Mouse (Mus musculus) forebrain, embryonic 12.5 days (tissue): Measurements from ENCODE around the gene Ano6. TPM values are rescaled to one million over a fixed set of nuclear protein-coding genes. Genes with fewer than 3 reads are reported as not detected.
A peak's percentile ranks its signal among the peaks of the same experiment; 100 is the strongest.

Source experiments
- ATAC-seq: fragments of 200-750 bp; cut with Nextera tagmentation; 2 replicates; pipeline ENCODE4 v1.8.0; 2017; ENCODE audit warnings: moderate TSS enrichment; ENCODE audit not compliant: low FRiP score
- H3K27ac ChIP-seq: fragments of 300-500 bp; sonication (generic); 2 replicates; pipeline ENCODE4 v1.5.1; 2016; ENCODE audit warnings: mild to moderate bottlenecking
- H3K27me3 ChIP-seq: fragments of 300-500 bp; sonication (generic); 2 replicates; pipeline ENCODE4 v1.6.1; 2016; ENCODE audit warnings: mild to moderate bottlenecking
- H3K36me3 ChIP-seq: fragments of 300-500 bp; sonication (generic); replicated peaks from 2 replicates; pipeline ENCODE4 v1.6.1; 2016; ENCODE audit warnings: mild to moderate bottlenecking
- H3K4me1 ChIP-seq: fragments of 300-500 bp; sonication (generic); 2 replicates; pipeline ENCODE4 v1.6.1; 2016
- H3K4me2 ChIP-seq: fragments of 300-500 bp; sonication (generic); 2 replicates; pipeline ENCODE4 v1.6.1; 2016; ENCODE audit warnings: mild to moderate bottlenecking, moderate library complexity
- H3K4me3 ChIP-seq: fragments of 300-500 bp; sonication (generic); replicated peaks from 2 replicates; pipeline ENCODE4 v1.5.1; 2016; ENCODE audit warnings: mild to moderate bottlenecking
- H3K9ac ChIP-seq: fragments of 300-500 bp; sonication (generic); 2 replicates; pipeline ENCODE4 v1.6.1; 2016; ENCODE audit warnings: mild to moderate bottlenecking
- H3K9me3 ChIP-seq: fragments of 300-500 bp; sonication (generic); 2 replicates; pipeline ENCODE4 v1.6.1; 2016
- WGBS: fragments of 180-500 bp; shearing (Covaris S2); methylation state at CpG from one replicate; pipeline ENCODE4 v1.1.7; 2016; 5-methylcytosine and 5-hydroxymethylcytosine counted together
- polyA plus RNA-seq: library from polyadenylated mRNA; unstranded; fragments of >200 nt; fragmentation: Nextera tagmentation; extraction: Ambion mirVana; gene quantifications from 2 replicates; pipeline ENCODE4 v1.2.1, GENCODE M21; 2016

Ano6 gene
- polyA plus RNA-seq, 1 experiment from 2014 or later, result 36.3 TPM

DNA sequence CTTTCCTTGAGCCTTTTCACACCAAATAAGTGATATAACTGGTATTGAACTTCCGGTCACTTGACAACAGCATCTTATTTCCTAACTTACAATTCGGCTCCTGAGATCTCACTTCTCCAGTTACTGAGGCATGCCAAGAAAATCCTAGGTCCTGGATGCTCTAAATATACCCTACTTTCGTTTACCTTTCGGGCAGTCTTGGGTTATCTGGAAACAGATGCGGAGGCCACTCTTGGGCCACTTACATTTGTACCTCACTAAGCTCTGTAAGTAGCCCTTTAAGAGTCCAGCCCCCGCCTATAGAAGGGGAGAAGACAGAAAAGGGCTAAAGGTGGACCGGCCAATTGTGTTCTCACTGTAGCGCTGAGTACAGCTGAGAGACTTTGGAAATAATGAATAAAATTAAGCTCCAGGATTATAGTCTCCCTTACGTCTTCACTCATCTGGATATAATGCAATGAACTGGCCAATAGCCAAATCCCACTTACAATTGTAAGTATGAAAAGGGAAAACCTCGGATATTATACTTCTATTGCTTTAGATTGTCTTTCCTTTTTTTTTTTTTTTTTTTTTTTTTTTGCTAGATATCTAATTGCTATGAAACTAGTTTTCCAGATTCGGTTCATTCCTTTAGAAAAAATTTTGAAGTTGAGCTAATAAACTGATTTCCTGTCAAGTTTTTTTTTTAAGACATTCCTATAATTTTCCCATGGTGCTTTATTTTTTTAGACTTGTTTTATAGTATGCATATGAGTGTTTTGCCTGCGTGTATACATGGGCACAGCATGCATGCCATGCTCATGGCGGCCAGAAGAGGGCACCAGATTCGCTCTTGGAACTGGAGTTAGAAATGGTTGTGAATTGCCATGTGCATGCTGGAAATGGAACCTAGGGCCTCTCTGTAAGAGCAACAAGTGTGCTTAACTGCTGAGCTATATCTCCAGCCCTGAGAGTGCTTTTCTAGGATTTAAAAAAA, 17.5 kb upstream of the Ano6 start:
- Histone ChIP-seq H3K4me2 (no peak overlapping the region), H3K4me3 (no peak overlapping the region), H3K27me3 (peaks cover 5% of the 10 kb centered on the region; the same call in 1 of the 2 replicates), H3K4me1 (no peaks in the 10 kb centered on the region), H3K27ac (no peak overlapping the region), H3K36me3 (no peaks in the 10 kb centered on the region), H3K9ac (no peak overlapping the region), H3K9me3 (no peaks in the 10 kb centered on the region)
- ATAC-seq, result no peak
- WGBS, result 41% methylated on average over 14 of the region's 14 CpGs

DNA sequence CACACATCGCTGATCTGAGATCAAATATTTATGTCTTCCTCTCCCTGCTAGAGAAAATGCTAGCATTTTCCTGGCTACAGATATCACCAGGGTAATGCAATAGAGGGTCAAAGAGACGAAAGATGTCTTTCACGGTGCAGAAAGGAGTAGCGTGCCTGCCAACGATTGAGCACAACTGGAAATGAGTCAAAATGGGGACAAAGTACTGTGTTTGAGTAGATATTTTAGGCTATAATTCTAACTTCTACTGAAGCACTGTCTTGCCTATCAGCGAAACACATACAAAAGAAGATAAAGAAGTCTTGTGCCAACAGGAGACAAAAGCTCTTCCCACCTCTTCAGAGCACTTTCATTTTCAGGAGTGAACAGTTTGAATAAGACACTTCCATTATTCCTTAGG, 16.4 kb upstream of the Ano6 start:
- Histone ChIP-seq H3K36me3 (no peaks in the 10 kb centered on the region), H3K4me2 (no peak overlapping the region), H3K27me3 (peaks cover 5% of the 10 kb centered on the region; the same call in 1 of the 2 replicates), H3K27ac (no peak overlapping the region), H3K9me3 (no peaks in the 10 kb centered on the region), H3K9ac (no peak overlapping the region), H3K4me1 (no peaks in the 10 kb centered on the region), H3K4me3 (no peak overlapping the region)
- 88% methylated on average over 6 of the region's 6 CpGs for WGBS
- ATAC-seq, result no peak

DNA sequence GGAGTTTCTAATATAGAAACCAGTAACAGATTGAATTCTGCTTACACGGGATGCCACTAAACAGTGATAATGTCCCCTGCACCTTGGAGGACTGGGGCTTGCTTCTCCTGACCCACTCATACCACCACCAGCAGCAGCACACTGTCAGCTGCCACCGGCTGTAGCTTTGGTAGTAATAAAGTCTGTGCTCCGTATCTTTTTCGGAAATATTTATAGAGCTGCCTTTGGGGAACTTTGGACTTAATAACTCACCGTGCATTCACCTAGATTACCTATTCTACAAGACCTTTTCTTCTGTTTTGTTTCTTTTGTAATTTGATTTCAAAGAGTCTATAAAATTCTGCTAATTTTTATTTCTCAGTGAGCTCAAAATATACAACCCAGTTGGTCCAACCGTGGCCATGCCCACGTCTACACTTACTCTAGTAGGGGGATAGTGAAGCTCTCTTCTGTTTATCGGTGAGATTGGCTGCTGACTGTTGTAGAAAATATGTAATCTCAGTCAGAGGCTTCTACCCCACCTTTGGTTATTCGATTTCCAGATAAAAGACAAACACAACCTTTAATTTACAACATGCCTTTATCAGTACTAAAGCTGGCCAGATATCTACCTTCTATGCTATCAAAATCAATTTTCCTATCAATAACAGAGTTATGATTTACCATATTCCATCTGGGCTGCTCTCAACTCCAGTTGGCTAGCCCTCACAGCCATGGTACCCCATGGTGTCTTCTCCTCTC, 15.8 kb upstream of the Ano6 start:
- 94% methylated on average over 9 of the region's 9 CpGs for WGBS
- Histone ChIP-seq H3K27ac (no peak overlapping the region), H3K9me3 (no peaks in the 10 kb centered on the region), H3K9ac (no peak overlapping the region), H3K4me2 (no peak overlapping the region), H3K27me3 (peaks cover 5% of the 10 kb centered on the region; the same call in 1 of the 2 replicates), H3K4me3 (no peak overlapping the region), H3K4me1 (no peaks in the 10 kb centered on the region), H3K36me3 (no peaks in the 10 kb centered on the region)
- no peak for ATAC-seq

DNA sequence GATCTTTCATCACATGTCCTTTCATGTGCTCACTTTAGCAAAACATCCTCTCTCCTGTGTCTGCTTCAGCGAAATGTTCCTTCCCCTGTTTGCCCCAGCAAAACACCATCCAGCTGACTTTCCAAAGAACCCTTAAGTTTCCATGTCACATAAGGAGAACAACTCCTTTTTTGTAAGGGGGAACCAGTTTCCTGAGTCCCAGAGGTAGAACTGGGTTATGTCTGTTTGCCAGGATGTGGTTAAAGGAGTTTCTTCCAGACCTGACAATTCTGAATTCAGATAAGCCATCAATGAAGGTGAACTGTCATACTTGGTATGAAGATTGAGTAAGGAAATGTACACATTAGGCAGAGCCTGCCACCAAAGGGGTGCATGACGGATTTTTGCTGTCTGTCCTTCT, 12.9 kb upstream of the Ano6 start:
- no peak for ATAC-seq
- Histone ChIP-seq H3K4me3 (no peak overlapping the region), H3K9ac (no peak overlapping the region), H3K4me1 (no peaks in the 10 kb centered on the region), H3K36me3 (no peaks in the 10 kb centered on the region), H3K9me3 (no peaks in the 10 kb centered on the region), H3K27ac (no peak overlapping the region), H3K4me2 (no peak overlapping the region), H3K27me3 (peaks cover 5% of the 10 kb centered on the region; the same call in 1 of the 2 replicates)
- WGBS, result 94% methylated on average over 2 of the region's 2 CpGs

DNA sequence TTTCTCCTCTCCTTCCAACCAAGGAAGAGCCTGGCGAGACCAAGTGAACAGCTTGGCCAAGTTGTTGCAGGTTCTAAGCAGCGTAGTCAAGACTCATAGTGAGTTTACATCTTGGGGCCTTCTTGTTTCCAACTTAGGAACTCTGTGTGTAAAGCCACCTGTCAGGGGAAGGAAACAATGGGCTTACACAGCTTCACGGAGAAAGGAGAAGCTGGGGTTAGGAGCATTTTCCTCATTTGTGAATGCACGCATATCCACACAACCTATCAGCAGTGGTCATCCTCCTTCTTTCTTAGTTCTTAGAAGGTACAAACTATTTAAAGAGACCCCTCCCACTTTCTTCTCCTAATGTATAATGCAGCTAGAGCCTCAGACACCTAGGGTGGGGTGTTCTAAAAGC, 11.9 kb upstream of the Ano6 start:
- 85% methylated on average over 4 of the region's 4 CpGs for WGBS
- Histone ChIP-seq H3K36me3 (no peaks in the 10 kb centered on the region), H3K9me3 (no peaks in the 10 kb centered on the region), H3K9ac (no peak overlapping the region), H3K27me3 (peaks cover 5% of the 10 kb centered on the region; the same call in 1 of the 2 replicates), H3K4me1 (no peaks in the 10 kb centered on the region), H3K4me3 (no peak overlapping the region), H3K4me2 (no peak overlapping the region), H3K27ac (no peak overlapping the region)
- no peak for ATAC-seq

DNA sequence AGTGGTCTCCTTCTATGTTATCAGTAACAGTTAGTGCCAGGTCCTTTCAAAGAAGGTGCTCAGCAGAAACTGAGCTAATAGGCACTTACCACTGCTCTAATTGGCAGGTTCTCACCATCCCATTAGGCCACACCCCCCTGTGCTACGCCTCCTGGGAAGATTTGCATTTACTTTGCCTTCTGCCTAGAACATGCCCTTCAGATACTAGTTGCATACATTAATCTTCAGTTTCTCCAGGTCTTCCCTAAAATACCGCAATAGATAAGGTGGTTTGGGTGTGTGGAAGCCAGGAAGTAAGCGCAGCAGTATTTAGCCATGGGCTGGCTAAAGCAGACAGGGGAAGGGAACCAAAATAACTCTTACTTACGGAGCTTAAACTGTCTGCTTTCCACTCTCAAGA, 4.0 kb upstream of the Ano6 start:
- WGBS, result 81% methylated on average over 4 of the region's 4 CpGs

DNA sequence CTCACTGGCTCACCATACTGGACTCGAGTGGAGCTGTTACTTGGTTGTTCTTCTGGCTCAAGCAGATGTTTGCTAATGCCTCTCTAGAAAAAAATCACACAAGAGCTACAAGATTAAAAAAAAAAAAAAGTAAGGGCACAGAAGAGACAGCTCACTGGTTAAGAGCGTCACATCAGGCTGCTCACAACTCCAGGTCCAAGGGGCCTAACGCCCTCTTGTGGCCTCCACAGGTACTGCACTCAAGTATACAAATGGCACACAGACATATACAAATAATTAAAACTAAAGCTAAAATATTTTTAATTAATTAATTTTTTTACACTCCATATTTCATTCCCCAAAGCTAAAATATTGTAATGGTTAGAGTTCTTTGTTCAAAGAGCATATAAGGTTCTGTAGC, 3.1 kb upstream of the Ano6 start:
- Histone ChIP-seq H3K9me3 (no peaks in the 10 kb centered on the region), H3K9ac (no peak overlapping the region), H3K4me2 (no peak overlapping the region), H3K4me1 (peaks cover 12% of the 10 kb centered on the region), H3K27ac (no peak overlapping the region), H3K27me3 (0 out of 2 replicates have a peak, but pooled peaks cover 9% of the 10 kb centered on the region), H3K4me3 (no peak overlapping the region), H3K36me3 (no peaks in the 10 kb centered on the region)
- no peak for ATAC-seq
- 54% methylated on average over 3 of the region's 3 CpGs for WGBS

More for the DNA sequence above, 4.0 kb upstream of the Ano6 start:
- H3K9ac ChIP-seq, result no peak overlapping the region
- H3K27me3 ChIP-seq, result 0 out of 2 replicates have a peak, but pooled peaks cover 9% of the 10 kb centered on the region
- peaks cover 3% of the 10 kb centered on the region; the same call in 1 of the 2 replicates for H3K4me1 ChIP-seq
- ATAC-seq, result no peak
- H3K9me3 ChIP-seq, result no peaks in the 10 kb centered on the region
- no peaks in the 10 kb centered on the region for H3K36me3 ChIP-seq
- H3K4me2 ChIP-seq, result no peak overlapping the region
- no peak overlapping the region for H3K27ac ChIP-seq
- no peak overlapping the region for H3K4me3 ChIP-seq

DNA sequence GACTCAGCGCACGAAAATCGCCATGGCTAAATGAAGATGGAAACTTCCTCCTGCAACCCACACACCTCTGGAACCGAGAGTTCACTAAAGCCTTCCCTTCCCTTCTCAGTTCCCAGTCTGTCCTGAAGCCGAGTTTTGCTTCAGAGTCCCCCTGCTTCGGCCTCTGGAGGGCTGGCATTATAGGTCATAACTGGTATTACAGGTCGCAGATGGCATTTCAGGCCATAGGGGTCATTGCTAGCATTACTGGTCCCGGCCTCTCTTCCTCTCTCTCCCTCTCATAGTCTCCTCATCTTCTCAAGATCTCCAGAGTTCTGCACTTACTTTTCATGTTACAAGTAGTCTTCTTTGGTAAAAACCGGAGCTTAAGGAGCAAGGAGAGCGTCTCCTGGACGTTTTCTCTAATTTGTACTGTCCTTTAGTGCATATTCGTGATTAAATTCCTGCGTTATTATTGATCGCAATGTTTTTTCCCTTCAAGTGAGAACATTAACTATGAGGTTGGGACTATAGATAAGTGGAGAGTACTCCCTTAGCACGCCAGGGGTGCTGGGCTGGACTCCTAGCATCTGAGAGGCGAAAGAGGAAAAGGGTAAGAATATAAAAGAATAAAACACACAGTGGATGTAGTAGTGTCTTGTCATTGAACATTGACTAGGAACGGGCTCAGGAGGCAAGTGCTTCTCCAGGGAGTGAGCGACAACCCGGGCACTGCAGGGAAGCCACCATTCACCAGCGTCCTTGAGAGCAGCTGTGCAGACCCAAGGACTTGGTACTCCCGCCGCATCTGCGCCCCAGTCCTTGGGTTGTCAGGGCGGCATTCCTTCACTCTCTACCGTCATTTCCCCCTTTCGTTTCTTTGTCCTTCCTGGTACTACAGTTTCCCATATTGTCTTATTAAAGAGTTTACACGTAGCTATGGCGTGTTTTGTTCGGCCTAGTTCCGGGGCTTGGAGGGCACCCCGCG, 798 bp upstream of the Ano6 start:
- Histone ChIP-seq H3K27ac (peak overlapping the region; percentile 66), H3K4me2 (peak overlapping the region; percentile 71), H3K27me3 (0 out of 2 replicates have a peak, but pooled peaks cover 9% of the 10 kb centered on the region), H3K4me1 (peaks cover 19% of the 10 kb centered on the region), H3K4me3 (peak overlapping the region; percentile 72), H3K9me3 (no peaks in the 10 kb centered on the region), H3K9ac (peak overlapping the region; percentile 82), H3K36me3 (no peaks in the 10 kb centered on the region; the same call in 1 of the 2 replicates)
- peak; percentile 59 for ATAC-seq
- WGBS, result 11% methylated on average over 32 of the region's 32 CpGs

DNA sequence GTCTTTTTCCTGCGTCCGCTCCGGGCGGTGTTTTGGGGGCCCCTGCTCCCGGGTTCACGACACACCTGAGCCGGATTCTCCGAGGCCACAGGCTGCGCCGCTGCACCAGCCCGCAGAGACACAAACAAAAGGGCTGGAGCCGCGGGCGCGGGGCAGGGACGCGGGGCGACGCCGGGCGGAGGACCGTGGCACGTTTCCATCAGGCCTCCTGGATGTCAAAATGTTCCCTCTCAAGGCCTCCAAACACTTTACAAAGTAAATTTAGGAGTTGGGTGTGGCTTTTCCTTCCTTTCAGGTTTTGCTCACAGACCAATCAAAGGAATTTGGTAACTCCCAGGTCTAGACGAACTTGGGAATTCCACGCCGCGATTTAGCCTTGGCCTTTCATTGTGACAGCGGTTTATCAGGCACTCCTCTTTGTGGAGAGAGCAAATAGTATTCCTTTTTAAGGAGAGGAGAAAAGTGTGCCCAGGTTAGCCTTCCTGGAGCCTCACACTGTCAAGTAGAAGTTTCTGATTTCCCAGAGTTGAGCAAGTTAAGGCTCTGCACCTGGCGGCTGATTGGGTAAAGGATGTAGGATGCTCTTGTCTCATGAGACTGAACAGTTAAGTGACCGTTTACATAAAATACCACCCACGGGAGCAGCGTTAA, 623 bp downstream of the Ano6 start:
- Histone ChIP-seq H3K4me2 (peak overlapping the region; percentile 71), H3K9ac (peak overlapping the region; percentile 82), H3K36me3 (no peaks in the 10 kb centered on the region; the same call in 1 of the 2 replicates), H3K4me1 (peaks cover 23% of the 10 kb centered on the region), H3K27ac (peak overlapping the region; percentile 66), H3K9me3 (no peaks in the 10 kb centered on the region), H3K27me3 (0 out of 2 replicates have a peak, but pooled peaks cover 9% of the 10 kb centered on the region), H3K4me3 (peak overlapping the region; percentile 72)
- 1% methylated on average over 32 of the region's 32 CpGs for WGBS
- ATAC-seq, result peak; percentile 51

DNA sequence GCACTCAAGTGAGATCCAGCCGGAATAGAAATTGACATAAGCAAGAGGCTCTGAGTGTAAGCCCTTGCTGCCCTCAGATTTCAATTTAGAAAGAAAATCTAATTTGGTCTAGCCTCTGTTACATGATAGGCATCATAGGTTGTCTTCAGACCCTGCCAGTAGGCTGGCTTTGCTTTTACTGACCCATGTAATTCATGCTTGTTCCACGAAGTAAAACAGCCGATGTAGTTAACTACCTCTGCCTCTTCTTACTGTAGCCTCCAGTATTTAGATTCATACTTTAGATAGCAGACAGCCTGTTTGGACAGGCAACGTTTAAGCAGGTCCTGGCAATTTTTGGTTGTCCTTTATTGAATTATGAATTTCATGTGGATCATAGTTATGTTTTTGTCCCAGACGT, 1.2 kb downstream of the Ano6 start:
- Histone ChIP-seq H3K9ac (no peak overlapping the region; the same call in 1 of the 2 replicates), H3K27ac (no peak overlapping the region), H3K27me3 (0 out of 2 replicates have a peak, but pooled peaks cover 9% of the 10 kb centered on the region), H3K4me2 (peak overlapping the region; percentile 71), H3K4me1 (peaks cover 23% of the 10 kb centered on the region), H3K36me3 (no peaks in the 10 kb centered on the region; the same call in 1 of the 2 replicates), H3K4me3 (peak overlapping the region; percentile 72), H3K9me3 (no peaks in the 10 kb centered on the region)
- WGBS, result 70% methylated on average over 5 of the region's 5 CpGs
- ATAC-seq, result no peak
